Mouse (Mus musculus) monocyte, adult 5-6 weeks (primary cell): ENCODE results near the gene Agbl2. TPM values are rescaled to one million over a fixed set of nuclear protein-coding genes. Genes with fewer than 3 reads are reported as not detected.

ENCODE experiments used
- ATAC-seq: fragments of 153-309, 156-312 bp; replicated peaks from 2 replicates; pipeline ENCODE4 v1.8.0; 2017; ENCODE audit warnings: mild to moderate bottlenecking; ENCODE audit not compliant: low TSS enrichment, insufficient number of reproducible peaks, severe bottlenecking, poor library complexity, low FRiP score
- total RNA-seq: library from RNA; stranded (forward); fragments of 200-1000, 200-491, 200-594 nt; gene quantifications from 3 replicates; pipeline ENCODE4 v1.2.3, GENCODE M21; 2017

Gene Agbl2
- total RNA-seq: 0.38 TPM in 1 of 3 replicates, not detected in the others

DNA sequence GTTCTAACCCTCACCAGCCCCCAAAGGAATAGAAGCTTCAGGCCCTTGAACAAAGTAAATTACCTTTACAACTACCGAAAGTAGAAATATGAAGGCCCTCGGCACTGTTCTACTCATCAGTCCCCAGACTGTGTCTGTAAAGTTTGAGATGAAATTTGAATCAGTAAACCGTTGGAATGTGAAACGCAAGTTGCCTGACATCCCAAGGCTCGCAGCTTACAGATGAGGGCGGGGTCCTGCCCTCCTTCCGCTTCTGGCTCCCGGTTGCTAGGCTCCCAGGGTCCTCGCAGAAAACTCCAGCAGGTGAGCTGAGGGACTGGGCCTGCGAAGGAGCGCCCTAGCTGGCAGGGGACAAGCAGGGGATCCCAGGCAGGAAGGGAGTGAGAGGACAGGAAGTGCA lies at the start of gene Agbl2:
Agbl2 (plus strand) TSS at position 270 of the 400 bp plus-strand sequence.
- ATAC-seq: no peak

- ATAC-seq: no peak
Measured at GRCm38 (mm10) chr2:90735326-90735725, 47.2 kb upstream of the Agbl2 start.

- no peak for ATAC-seq
Measured at GRCm38 (mm10) chr2:90738801-90739200, 43.7 kb upstream of the Agbl2 start.

DNA sequence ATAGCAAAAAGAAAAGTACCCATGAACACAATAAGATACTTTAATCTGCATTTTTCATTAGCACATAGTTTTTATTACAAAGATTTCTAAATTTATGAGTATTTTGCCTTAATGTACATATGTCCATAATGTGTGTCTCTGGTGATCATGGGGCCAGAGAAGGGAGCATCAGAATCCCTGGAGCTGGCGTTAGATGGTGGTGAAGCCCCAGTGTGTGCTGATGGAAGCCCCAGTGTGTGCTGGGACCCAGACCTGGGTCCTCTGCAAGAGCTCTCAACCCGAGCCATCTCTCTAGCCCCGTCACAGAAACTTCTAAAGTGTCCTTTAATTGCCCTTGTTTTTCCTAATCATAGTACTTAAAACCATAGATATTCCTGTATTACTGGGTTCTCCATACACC lies 43.2 kb upstream of the Agbl2 start:
- ATAC-seq: no peak

- ATAC-seq: no peak
Measured at GRCm38 (mm10) chr2:90739921-90740320, 42.6 kb upstream of the Agbl2 start.

GRCm38 (mm10) chr2:90744285-90745052 lies 38.1 kb upstream of the Agbl2 start:
- ATAC-seq: no peak

- peak; percentile 98 for ATAC-seq
Measured at GRCm38 (mm10) chr2:90745053-90745678, 37.4 kb upstream of the Agbl2 start, which contains the start of gene Fnbp4. Fnbp4 (plus strand) TSS chr2:90745370.

GRCm38 (mm10) chr2:90745740-90746537 lies 36.6 kb upstream of the Agbl2 start:
- ATAC-seq: 0 out of 2 replicates have a peak, but pooled peaks have one; percentile 2

DNA sequence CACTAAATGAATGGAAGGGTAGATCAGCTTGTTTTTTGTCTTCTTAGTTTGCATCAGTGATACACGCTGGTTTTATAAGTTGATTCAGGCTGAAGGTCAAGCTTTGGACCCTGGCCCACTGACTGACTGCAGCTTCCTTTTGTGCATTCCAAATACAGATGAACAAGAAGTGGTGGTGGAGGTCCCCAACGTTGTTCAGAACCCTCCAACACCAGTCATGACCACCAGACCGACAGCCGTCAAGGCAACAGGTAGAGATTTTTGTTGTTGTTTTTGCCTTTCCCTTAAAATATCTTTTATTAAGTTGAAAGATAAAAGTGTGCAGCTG lies 36.0 kb upstream of the Agbl2 start:
- no peak for ATAC-seq

DNA sequence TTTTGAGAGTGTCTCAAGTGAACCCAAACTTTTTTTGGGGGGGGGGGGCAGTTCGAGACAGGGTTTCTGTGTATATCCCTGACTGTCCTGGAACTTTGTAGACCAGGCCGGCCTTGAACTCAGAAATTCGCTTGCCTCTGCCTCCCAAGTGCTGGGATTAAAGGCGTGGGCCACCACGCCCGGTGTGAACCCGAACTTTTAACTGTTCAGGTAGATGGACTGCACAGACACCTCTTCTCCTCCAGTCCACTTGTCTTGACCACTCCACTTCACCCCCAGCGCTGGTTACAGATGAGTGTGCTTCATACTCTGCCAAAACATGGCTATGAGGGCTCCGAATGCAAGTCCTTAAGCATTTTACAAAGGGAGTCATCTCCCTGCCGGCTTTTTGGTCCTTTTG lies 35.4 kb upstream of the Agbl2 start:
- no peak for ATAC-seq

DNA sequence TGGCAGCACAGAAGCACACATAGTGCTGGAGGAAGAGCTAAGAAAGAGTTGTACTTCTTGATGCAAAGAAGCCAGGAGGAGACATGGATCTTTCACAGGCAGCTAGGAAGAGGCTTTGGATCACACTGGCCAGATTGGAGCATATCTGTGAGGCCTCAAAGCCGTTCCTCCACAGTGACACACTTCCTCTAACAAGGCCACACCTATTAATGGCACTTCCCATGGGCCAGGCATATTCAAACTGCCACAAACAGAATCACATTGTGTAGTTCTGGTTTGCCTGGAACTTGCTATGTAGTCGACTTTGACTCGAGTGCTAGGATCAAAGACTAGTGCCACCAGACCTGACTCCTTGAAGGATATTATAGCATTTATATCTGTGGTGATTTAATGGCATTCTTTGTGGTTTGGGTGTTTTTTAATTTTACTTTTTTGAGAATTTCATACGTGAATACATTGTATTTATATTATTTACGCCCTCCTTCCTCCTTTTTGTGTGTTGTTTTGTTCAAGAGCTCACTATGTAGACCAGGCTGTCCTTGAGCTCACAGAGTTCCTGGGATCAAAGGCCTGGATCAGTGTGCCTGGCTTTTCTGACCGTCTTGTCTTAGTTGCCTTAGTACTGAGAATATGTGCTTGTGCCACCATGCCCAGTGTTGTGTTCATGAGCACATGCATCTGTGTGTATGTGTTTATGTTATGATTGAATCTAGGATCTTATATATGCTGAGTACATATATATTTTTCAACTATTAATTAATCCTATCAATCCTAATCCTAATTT lies 32.7 kb upstream of the Agbl2 start:
- 0 out of 2 replicates have a peak, but pooled peaks have one; percentile 27 for ATAC-seq

- ATAC-seq: no peak
Measured at GRCm38 (mm10) chr2:90753565-90753964, 29.0 kb upstream of the Agbl2 start.

- no peak for ATAC-seq
Measured at GRCm38 (mm10) chr2:90754188-90754587, 28.3 kb upstream of the Agbl2 start.

DNA sequence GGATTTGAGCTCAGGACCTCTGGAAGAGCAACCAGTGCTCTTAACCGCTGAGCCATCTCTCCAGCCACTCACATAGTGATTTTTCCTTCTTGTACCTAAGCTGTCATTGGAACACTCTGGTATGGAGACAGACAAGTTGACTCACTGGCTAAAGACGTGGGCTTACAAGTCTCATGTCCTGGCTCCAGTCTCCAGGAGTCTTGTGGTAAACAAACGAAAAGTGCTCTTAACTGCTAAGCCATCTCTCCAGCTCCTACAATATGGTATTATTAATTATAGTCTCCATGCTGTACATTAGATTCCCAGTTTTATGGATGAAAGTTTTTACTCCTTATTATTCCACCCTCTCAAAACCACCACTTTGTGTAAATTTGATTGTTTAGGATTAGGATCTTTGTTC lies 17.4 kb upstream of the Agbl2 start:
- ATAC-seq: no peak

GRCm38 (mm10) chr2:90781323-90781722 lies 1.2 kb upstream of the Agbl2 start:
- no peak for ATAC-seq

- ATAC-seq: no peak
Measured at GRCm38 (mm10) chr2:90781938-90782337, 589 bp upstream of the Agbl2 start.

GRCm38 (mm10) chr2:90782901-90783486 lies 467 bp downstream of the Agbl2 start:
- no peak; the same call in 1 of the 2 replicates for ATAC-seq

GRCm38 (mm10) chr2:90788126-90788525 lies 5.6 kb downstream of the Agbl2 start:
- ATAC-seq: no peak
